Mouse (Mus musculus) gastrocnemius, adult 2 months (tissue): ENCODE measurements around the gene Kalrn. TPM values are rescaled to one million over a fixed set of nuclear protein-coding genes. Genes with fewer than 3 reads are reported as not detected.

Experiments
- DNase-seq: peaks from one replicate; pipeline ENCODE4 v3.0.0; 2022
- H3K27ac ChIP-seq: fragments of 200-600 bp; 2 replicates; pipeline ENCODE4 v1.8.1; 2022; ENCODE audit warnings: mild to moderate bottlenecking
- H3K4me3 ChIP-seq: fragments of 200-600 bp; 2 replicates; pipeline ENCODE4 v1.8.1; 2022; ENCODE audit warnings: mild to moderate bottlenecking, moderate library complexity
- CTCF ChIP-seq: fragments of 200-600 bp; IDR thresholded peaks from 2 replicates; pipeline ENCODE4 v1.8.1; 2022; ENCODE audit warnings: antibody characterized with exemption, mild to moderate bottlenecking, moderate library complexity
- intact Hi-C: fragments of 180-260 bp; cut with DNase I; formaldehyde crosslinking; loops from one replicate; pipeline ENCODE4 v1.15.1; 2025
- total RNA-seq, 2 experiments: library from RNA; stranded (reverse); gene quantifications; 2 replicates each; pipeline ENCODE4 v1.2.3; 2021

The Kalrn gene
- total RNA-seq, 2 experiments from 2014 or later, result 21.8 to 28.3 TPM

- Histone ChIP-seq H3K4me3 (no peak overlapping the region), H3K27ac (0 out of 2 replicates have a peak overlapping the region, but pooled peaks have one; percentile 16)
- intact Hi-C loops, result no loop called here
- peak; percentile 40 for DNase-seq
- TF ChIP-seq CTCF, result no peak
Observed at GRCm38 (mm10) chr16:34004128-34004578, 569.2 kb downstream of the Kalrn start.

- DNase-seq, result no peak
- Histone ChIP-seq H3K27ac (no peak overlapping the region), H3K4me3 (no peak overlapping the region)
- intact Hi-C loops, result no loop called here
- no peak for TF ChIP-seq CTCF
Observed at GRCm38 (mm10) chr16:34003566-34004127, 569.7 kb downstream of the Kalrn start.

GRCm38 (mm10) chr16:34000715-34001114, 572.6 kb downstream of the Kalrn start:
- peak; percentile 79 for DNase-seq

GRCm38 (mm10) chr16:33999388-33999787, 573.9 kb downstream of the Kalrn start:
- Histone ChIP-seq H3K27ac (no peak overlapping the region), H3K4me3 (no peak overlapping the region)
- DNase-seq, result peak; percentile 57
- peak; percentile 74 for TF ChIP-seq CTCF
- intact Hi-C loops, result loop anchor here (1.0 kb wide), 1 partner anchor 115 kb away; no protein-coding TSS in a partner anchor

More at GRCm38 (mm10) chr16:34000715-34001114, 572.6 kb downstream of the Kalrn start:
- Histone ChIP-seq H3K4me3 (no peak overlapping the region), H3K27ac (peak overlapping the region; percentile 79)
- intact Hi-C loops, result no loop called here
- TF ChIP-seq CTCF, result no peak

- TF ChIP-seq CTCF, result no peak
- Histone ChIP-seq H3K4me3 (no peak overlapping the region), H3K27ac (no peak overlapping the region)
- intact Hi-C loops, result no loop called here
- no peak for DNase-seq
Observed at GRCm38 (mm10) chr16:33998011-33998410, 575.3 kb downstream of the Kalrn start.

- intact Hi-C loops, result no loop called here
- DNase-seq, result peak; percentile 61
- peak; percentile 84 for TF ChIP-seq CTCF
Observed at GRCm38 (mm10) chr16:33996030-33996429, 577.3 kb downstream of the Kalrn start.

GRCm38 (mm10) chr16:33995496-33995895, 577.8 kb downstream of the Kalrn start:
- intact Hi-C loops, result no loop called here
- peak; percentile 6; the same call in 1 of the 2 replicates for TF ChIP-seq CTCF
- peak; percentile 61 for DNase-seq
- Histone ChIP-seq H3K27ac (peak overlapping the region; percentile 56; the same call in 1 of the 2 replicates), H3K4me3 (no peak overlapping the region)

More at GRCm38 (mm10) chr16:33996030-33996429, 577.3 kb downstream of the Kalrn start:
- Histone ChIP-seq H3K4me3 (no peak overlapping the region), H3K27ac (no peak overlapping the region)

- intact Hi-C loops, result no loop called here
- no peak overlapping the region for H3K4me3 ChIP-seq
- no peak overlapping the region for H3K27ac ChIP-seq
- TF ChIP-seq CTCF, result no peak
- no peak for DNase-seq
Observed at GRCm38 (mm10) chr16:33994321-33994720, 579.0 kb downstream of the Kalrn start.

GRCm38 (mm10) chr16:33990712-33991111, 582.6 kb downstream of the Kalrn start:
- Histone ChIP-seq H3K27ac (no peak overlapping the region), H3K4me3 (no peak overlapping the region)
- DNase-seq, result no peak
- intact Hi-C loops, result no loop called here
- no peak for TF ChIP-seq CTCF

GRCm38 (mm10) chr16:33989106-33989505, 584.2 kb downstream of the Kalrn start:
- H3K27ac ChIP-seq, result no peak overlapping the region
- H3K4me3 ChIP-seq, result no peak overlapping the region
- no peak for DNase-seq
- TF ChIP-seq CTCF, result no peak
- intact Hi-C loops, result loop anchor here (5.0 kb wide), 1 partner anchor 37 kb away; no protein-coding TSS in a partner anchor

- DNase-seq, result peak; percentile 75
- intact Hi-C loops, result loop anchor here (1.0 to 5.0 kb wide), 2 partner anchors 36 to 168 kb away; no protein-coding TSS in a partner anchor
- no peak overlapping the region for H3K4me3 ChIP-seq
- no peak overlapping the region for H3K27ac ChIP-seq
- peak; percentile 88 for TF ChIP-seq CTCF
Observed at GRCm38 (mm10) chr16:33988358-33989012, 584.8 kb downstream of the Kalrn start.

GRCm38 (mm10) chr16:33986993-33987392, 586.3 kb downstream of the Kalrn start:
- intact Hi-C loops, result loop anchor here (5.0 kb wide), 1 partner anchor 35 kb away; no protein-coding TSS in a partner anchor
- TF ChIP-seq CTCF, result no peak
- Histone ChIP-seq H3K27ac (no peak overlapping the region), H3K4me3 (no peak overlapping the region)
- no peak for DNase-seq

- intact Hi-C loops, result loop anchor here (5.0 kb wide), 1 partner anchor 33 kb away; no protein-coding TSS in a partner anchor
- no peak for TF ChIP-seq CTCF
- DNase-seq, result no peak
Observed at GRCm38 (mm10) chr16:33985372-33985771, 588.0 kb downstream of the Kalrn start.

More at GRCm38 (mm10) chr16:33985372-33985771, 588.0 kb downstream of the Kalrn start:
- H3K27ac ChIP-seq, result no peak overlapping the region
- no peak overlapping the region for H3K4me3 ChIP-seq
